Mouse (Mus musculus) stomach, postnatal 0 days (tissue): Measurements from ENCODE around the gene Tfcp2. TPM values are rescaled to one million over a fixed set of nuclear protein-coding genes. Genes with fewer than 3 reads are reported as not detected.
A peak's percentile ranks its signal among the peaks of the same experiment; 100 is the strongest.
"Not testable (repeated sequence)": the region's sequence is repeated elsewhere in the genome, so short reads cannot be mapped to it uniquely, and the experiment has no call there.

Experiments used
- ATAC-seq: fragments of 200-750 bp; cut with Nextera tagmentation; 2 replicates; pipeline ENCODE4 v1.8.0; 2017; ENCODE audit not compliant: low FRiP score, low TSS enrichment
- DNase-seq: peaks from one replicate; pipeline ENCODE4 v3.0.0-alpha.2; 2016; ENCODE audit warnings: low spot score
- H3K27ac ChIP-seq: fragments of 300-500 bp; sonication (generic); replicated peaks from 2 replicates; pipeline ENCODE4 v1.5.1; 2014; ENCODE audit warnings: mild to moderate bottlenecking, control low read depth
- H3K27me3 ChIP-seq: fragments of 300-500 bp; sonication (generic); 2 replicates; pipeline ENCODE4 v1.6.1; 2014; ENCODE audit warnings: low read length; ENCODE audit not compliant: control insufficient read depth, insufficient read depth
- H3K36me3 ChIP-seq: fragments of 300-500 bp; sonication (generic); 2 replicates; pipeline ENCODE4 v1.6.1; 2014; ENCODE audit warnings: low read length, mixed read lengths; ENCODE audit not compliant: control insufficient read depth, insufficient read depth
- H3K4me1 ChIP-seq: fragments of 300-500 bp; sonication (generic); replicated peaks from 2 replicates; pipeline ENCODE4 v1.6.1; 2014; ENCODE audit warnings: antibody characterized with exemption; ENCODE audit not compliant: control insufficient read depth, insufficient read depth
- H3K4me2 ChIP-seq: fragments of 300-500 bp; sonication (generic); replicated peaks from 2 replicates; pipeline ENCODE4 v1.6.1; 2014; ENCODE audit warnings: low read depth, mild to moderate bottlenecking, control low read depth, moderate library complexity
- H3K4me3 ChIP-seq: fragments of 300-500 bp; sonication (generic); 2 replicates; pipeline ENCODE4 v1.5.1; 2014; ENCODE audit warnings: low read depth, low read length, control low read depth
- H3K9ac ChIP-seq: fragments of 300-500 bp; sonication (generic); 2 replicates; pipeline ENCODE4 v1.6.1; 2014; ENCODE audit warnings: mild to moderate bottlenecking, low read length, control low read depth, mixed read lengths
- H3K9me3 ChIP-seq: fragments of 300-500 bp; sonication (generic); 2 replicates; pipeline ENCODE4 v1.6.1; 2016; ENCODE audit warnings: low read length; ENCODE audit not compliant: control insufficient read depth
- CTCF ChIP-seq: IDR thresholded peaks from 2 replicates; pipeline ENCODE4 v1.5.1; 2016; ENCODE audit warnings: antibody characterized with exemption, low read depth, mild to moderate bottlenecking, moderate library complexity
- EP300 ChIP-seq: optimal IDR thresholded peaks from 2 replicates; pipeline ENCODE3; 2016; ENCODE audit warnings: antibody characterized with exemption
- WGBS: fragments of 180-500 bp; shearing (Covaris S2); extraction: QIAGEN DNeasy Blood & Tissue Kit; methylation state at CpG from one replicate; pipeline ENCODE4 v1.1.7; 2014; 5-methylcytosine and 5-hydroxymethylcytosine counted together
- polyA plus RNA-seq: library from polyadenylated mRNA; unstranded; fragments of >200 nt; fragmentation: Nextera tagmentation; extraction: Ambion mirVana; gene quantifications from 2 replicates; pipeline ENCODE4 v1.2.1, GENCODE M21; 2015

Gene Tfcp2
- polyA plus RNA-seq, 1 experiment from 2014 or later, result 9.6 TPM

- no peak overlapping the region for H3K4me3 ChIP-seq
- H3K4me2 ChIP-seq, result no peak overlapping the region
- no peaks in the 10 kb centered on the region for H3K9me3 ChIP-seq
- no peaks in the 10 kb centered on the region for H3K36me3 ChIP-seq
- no peak overlapping the region for H3K9ac ChIP-seq
- peaks cover 3% of the 10 kb centered on the region for H3K4me1 ChIP-seq
- H3K27ac ChIP-seq, result no peak overlapping the region
- H3K27me3 ChIP-seq, result no peaks in the 10 kb centered on the region
- 89% methylated on average over 4 of the region's 4 CpGs for WGBS
- TF ChIP-seq CTCF (peak; percentile 35), EP300 (no peak)
- DNase-seq (no peak), ATAC-seq (no peak)
Observed at GRCm38 (mm10) chr15:100550280-100550679, 1.5 kb downstream of the Tfcp2 start.

GRCm38 (mm10) chr15:100543651-100544030, 8.2 kb downstream of the Tfcp2 start:
- not testable (repeated sequence) for H3K9me3 ChIP-seq, H3K9ac ChIP-seq, H3K4me1 ChIP-seq, H3K4me2 ChIP-seq, H3K27me3 ChIP-seq, ATAC-seq, H3K36me3 ChIP-seq, DNase-seq, H3K27ac ChIP-seq, H3K4me3 ChIP-seq
- over 99% methylated on average over 14 of the region's 14 CpGs for WGBS

GRCm38 (mm10) chr15:100542876-100543650, 8.7 kb downstream of the Tfcp2 start:
- not testable (repeated sequence) for H3K4me2 ChIP-seq, H3K36me3 ChIP-seq, H3K27ac ChIP-seq, H3K4me1 ChIP-seq, ATAC-seq, H3K9me3 ChIP-seq, DNase-seq, H3K9ac ChIP-seq, H3K27me3 ChIP-seq, H3K4me3 ChIP-seq
- 97% methylated on average over 24 of the region's 28 CpGs for WGBS

- Histone ChIP-seq H3K27me3 (no peaks in the 10 kb centered on the region), H3K36me3 (no peaks in the 10 kb centered on the region), H3K4me3 (no peak overlapping the region), H3K27ac (no peak overlapping the region), H3K4me1 (no peaks in the 10 kb centered on the region), H3K4me2 (no peak overlapping the region), H3K9me3 (no peaks in the 10 kb centered on the region), H3K9ac (no peak overlapping the region)
- WGBS, result 71% methylated on average over 4 of the region's 4 CpGs
- no peak for TF ChIP-seq EP300
- TF ChIP-seq CTCF, result no peak
- DNase-seq (no peak), ATAC-seq (no peak)
Observed at GRCm38 (mm10) chr15:100541426-100541825, 10.4 kb downstream of the Tfcp2 start.

GRCm38 (mm10) chr15:100541001-100541400, 10.8 kb downstream of the Tfcp2 start:
- H3K9me3 ChIP-seq, H3K4me2 ChIP-seq, H3K4me3 ChIP-seq, H3K27ac ChIP-seq, H3K9ac ChIP-seq, H3K36me3 ChIP-seq, H3K27me3 ChIP-seq, DNase-seq, H3K4me1 ChIP-seq, ATAC-seq: not testable (repeated sequence)
- WGBS, result 50% methylated on average over 1 of the region's 1 CpGs

- ATAC-seq (no peak), DNase-seq (no peak)
- TF ChIP-seq EP300, result no peak
- H3K4me2 ChIP-seq, result no peak overlapping the region
- H3K9me3 ChIP-seq, result no peaks in the 10 kb centered on the region
- no peak overlapping the region for H3K27ac ChIP-seq
- no peaks in the 10 kb centered on the region for H3K27me3 ChIP-seq
- H3K9ac ChIP-seq, result no peak overlapping the region
- WGBS, result 92% methylated on average over 9 of the region's 9 CpGs
- peaks cover 3% of the 10 kb centered on the region; the same call in 1 of the 2 replicates for H3K36me3 ChIP-seq
- no peaks in the 10 kb centered on the region for H3K4me1 ChIP-seq
- H3K4me3 ChIP-seq, result no peak overlapping the region
Observed at GRCm38 (mm10) chr15:100539411-100539810, 12.4 kb downstream of the Tfcp2 start.
